Mouse (Mus musculus): ENCODE data around the gene Cdc5l. TPM values are rescaled to one million over a fixed set of nuclear protein-coding genes. Genes with fewer than 3 reads are reported as not detected.
A peak's percentile ranks its signal among the peaks of the same experiment; 100 is the strongest.
"Not testable (repeated sequence)": the region's sequence is repeated elsewhere in the genome, so short reads cannot be mapped to it uniquely, and the experiment has no call there.

The Cdc5l gene
- total RNA-seq (2015; ENCODE audit: low replicate concordance) (24.5 and 31.5 TPM in 2 replicates), total RNA-seq (2017; ENCODE audit: low replicate concordance) (61.2 and 66.1 TPM in 2 replicates)

DNA sequence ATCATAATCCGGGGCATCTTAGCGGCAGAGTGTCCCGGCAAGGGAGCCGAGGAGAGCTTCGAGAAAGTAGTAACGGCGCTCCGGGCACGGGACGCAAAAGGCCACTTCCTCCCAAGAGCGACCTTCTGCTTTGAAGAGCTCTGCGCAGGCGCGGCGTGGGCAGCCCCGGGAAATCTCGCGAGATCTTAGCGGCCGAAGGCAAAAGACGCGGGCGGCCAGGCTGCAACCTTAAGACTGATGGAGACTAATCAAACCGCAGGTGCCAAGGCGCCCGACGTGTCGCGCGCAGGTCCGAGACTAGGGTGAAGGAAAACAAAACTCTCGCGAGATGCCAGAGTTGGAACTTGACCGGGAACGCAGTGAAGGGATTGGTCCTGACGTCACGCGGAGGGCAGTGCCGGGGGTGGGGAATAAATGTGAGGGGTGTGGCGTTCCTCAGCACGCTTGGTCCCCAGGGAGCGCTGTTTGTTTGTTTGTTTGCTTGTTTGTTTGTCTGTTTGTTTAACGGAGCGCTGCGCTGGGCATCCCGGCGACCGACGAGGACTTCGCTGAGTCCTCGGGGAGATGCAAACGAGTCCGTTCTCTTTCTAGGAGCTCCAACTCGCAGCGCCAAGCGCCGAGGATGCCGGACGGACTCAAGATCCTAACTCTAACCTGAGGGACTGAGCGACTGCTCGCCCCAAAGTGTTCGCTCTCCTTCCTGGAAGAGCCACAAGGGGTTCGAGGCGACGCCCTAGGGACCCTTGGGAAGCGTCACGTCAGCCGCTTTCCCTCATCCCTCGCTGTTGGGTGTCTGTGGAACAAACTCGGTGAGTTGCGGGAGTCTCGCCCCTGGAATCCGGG lies at the start of gene Cdc5l:
Gene Cdc5l, minus strand, starts transcription at position 319 of the 843 bp plus-strand sequence.
- peak; percentile 94 for ATAC-seq (replicated peaks; ENCODE audit: low FRiP score, poor library complexity, severe bottlenecking)

DNA sequence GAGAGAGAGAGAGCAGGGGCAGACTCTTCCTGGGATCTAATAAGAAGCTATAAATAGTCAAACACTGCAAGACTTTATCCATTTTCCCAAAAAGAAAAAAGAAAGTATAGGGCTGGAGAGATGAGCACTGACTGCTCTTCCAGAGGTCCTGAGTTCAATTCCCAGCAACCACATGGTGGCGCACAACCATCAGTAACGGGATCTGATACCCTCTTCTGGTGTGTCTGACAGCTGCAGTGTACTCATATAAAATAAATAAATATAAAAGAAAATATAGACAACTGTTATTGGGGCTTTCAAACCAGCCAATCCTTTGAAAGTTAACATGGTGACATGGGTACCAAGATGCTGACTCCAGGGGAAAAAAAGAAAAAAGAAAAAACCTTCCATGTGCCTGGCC lies 46.9 kb upstream of the Cdc5l start:
- ATAC-seq (replicated peaks; ENCODE audit: low FRiP score, poor library complexity, severe bottlenecking): no peak

DNA sequence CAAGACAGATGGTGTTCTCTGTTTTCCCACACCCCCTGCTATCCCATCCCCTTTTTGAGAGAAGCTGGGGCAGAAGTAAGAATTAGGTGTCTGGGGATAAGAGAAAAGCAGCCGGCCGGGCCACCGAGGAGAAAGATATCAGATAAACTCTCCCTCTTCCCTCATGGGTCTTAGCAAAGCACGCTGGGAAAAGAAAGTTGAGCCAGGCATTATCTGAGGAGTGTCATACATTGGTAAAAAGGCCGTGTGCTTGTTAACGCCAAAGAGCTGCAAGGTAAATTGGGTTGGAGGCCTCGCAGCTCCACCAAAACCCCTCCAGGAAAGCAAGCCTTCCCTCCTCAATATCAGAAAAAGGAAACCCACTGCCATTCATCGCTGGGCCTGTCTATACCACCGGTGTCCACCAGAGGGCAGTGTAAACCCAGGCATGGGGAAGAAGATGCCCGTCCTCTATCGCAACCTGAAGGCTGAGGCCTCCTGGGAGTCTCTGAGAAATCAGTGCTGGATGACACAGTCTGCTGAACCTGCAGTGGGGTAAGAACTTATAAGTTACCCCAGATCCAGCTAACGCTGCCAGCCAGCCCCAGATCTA lies 44.8 kb upstream of the Cdc5l start:
- ATAC-seq (replicated peaks; ENCODE audit: low FRiP score, poor library complexity, severe bottlenecking): peak; percentile 83

DNA sequence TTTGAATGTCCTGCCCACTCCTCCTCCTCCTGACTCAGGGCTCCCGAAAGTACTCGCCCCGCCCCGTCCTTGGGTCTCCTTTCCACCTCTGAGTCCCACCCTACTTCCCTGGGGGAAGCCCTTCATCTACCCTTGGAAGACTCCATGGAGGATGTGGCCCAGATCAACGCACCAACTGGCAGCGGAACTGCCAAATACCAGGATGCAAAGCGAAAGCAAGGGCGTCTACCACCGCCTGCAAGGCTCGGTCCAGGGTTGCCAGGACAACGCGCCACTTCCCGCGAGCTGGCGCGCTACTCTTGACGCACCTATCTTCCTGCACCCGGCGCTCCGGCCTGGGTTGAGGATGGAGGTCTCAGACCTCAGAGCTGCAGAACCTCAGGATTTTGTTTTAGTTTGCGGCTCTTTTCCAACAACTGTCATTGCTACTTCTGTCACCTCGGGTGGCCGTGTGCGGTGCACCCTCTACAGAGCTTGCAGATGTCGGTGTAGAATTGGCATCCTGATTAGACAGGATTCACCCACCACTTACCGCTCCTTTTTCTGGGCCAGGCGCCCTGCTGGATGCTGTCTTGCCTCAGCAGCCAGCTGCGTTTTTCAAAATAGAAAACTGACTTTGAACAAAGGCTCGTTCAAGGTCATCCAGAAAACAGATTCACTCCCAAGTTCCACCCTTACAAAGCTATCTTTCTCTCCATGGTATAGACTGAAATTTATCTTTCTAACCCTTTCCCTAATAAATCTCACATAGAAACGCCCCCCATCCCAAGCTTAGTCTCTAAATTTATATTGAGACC lies 41.3 kb upstream of the Cdc5l start, which contains the start of gene Spats1:
Gene Spats1, minus strand, starts transcription at position 747 of the 797 bp plus-strand sequence.
- ATAC-seq (replicated peaks; ENCODE audit: low FRiP score, poor library complexity, severe bottlenecking): no peak

DNA sequence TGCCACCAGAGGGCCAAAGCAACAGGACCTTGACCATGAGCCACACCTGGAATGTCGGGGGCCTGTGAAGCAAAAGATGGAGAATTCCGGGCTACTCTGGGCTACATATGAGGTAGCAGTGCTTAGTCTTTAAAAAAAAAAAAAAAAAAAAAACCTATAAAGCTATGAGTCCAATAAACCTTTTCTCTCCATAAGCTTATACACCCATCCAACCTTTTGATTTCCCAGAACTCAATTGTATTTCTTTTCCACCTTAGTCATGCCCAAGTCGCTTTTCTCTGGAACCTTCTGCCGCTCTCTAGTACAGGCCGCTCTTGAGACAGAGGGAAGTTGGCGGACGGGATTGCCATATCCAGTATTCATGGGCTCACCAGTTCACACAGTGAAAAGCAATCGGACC lies 40.6 kb upstream of the Cdc5l start:
- ATAC-seq (replicated peaks; ENCODE audit: low FRiP score, poor library complexity, severe bottlenecking): no peak

DNA sequence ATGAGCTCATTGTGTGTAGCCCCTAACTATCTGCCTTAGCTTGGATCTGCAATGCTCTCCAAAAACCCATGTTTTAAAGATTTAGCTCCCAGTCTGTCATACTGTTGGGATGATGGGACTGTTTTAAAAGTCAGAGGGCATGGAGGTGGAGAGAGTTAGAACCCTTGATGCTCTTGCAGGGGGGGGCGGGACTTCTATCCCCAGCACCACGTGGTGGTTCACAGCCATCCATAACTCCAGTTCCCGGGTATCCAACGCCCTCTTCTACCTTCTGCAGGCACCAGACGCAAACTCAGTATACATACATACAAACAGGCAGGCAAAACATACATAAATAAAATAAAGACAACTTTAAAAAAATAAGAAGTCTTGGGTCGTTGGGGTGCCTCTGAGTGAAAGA lies 40.1 kb upstream of the Cdc5l start:
- ATAC-seq (replicated peaks; ENCODE audit: low FRiP score, poor library complexity, severe bottlenecking): no peak

DNA sequence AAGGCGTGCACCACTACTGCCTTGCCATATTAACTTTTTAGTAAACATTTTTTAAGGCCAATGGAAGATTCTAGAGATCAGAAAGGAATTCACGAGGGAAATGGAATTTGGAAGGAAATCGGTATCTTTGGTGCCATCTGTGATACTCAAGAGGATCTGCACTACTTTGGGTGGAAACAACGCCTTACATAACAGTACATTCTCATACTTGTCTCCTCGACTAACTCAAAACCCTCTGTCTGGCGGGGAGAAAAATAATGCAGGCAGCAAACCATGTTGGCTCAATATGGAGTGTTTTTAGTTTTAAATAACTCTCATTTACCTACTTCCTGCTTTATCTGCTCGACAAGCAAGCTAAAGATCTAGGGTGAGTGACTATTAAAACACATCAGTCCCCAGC lies 37.2 kb upstream of the Cdc5l start:
- ATAC-seq (replicated peaks; ENCODE audit: low FRiP score, poor library complexity, severe bottlenecking): no peak

DNA sequence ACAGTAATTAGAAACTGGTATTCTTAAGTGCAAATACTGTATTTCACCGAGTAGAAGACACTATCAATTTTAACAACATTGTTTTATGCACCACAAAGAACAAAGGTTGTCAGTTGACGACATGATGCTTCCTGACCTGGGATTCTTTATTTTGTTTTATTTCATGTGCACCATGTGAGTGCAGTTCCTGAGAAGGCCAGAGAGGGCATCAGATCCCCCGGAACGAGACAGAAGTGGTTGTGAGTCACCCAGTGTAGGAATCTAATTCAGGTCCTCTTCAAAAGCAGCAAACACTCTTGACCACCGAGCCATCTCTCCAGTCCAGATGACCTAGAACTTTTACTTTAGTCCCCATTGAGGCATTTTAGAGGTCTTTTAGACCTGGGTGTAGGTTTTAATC lies 34.8 kb upstream of the Cdc5l start:
- no peak for ATAC-seq (replicated peaks; ENCODE audit: low FRiP score, poor library complexity, severe bottlenecking)

DNA sequence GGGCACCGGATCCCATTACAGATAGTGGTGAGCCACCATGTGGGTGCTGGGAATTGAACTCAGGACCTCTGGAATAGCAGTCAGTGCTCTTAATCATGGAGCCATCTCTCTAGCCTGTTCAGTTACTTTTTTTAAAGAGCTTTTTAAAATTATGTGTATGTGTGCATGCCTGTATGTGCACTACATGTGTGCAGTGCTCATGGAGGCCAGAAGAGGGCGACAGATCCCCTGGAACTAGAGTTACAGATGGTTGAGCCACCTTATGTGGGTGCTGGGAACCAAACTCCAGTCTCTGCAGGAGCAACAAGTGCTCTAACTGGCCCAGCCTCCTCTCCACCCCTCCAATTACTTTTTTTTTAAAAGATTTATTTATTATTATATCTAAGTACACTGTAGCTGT lies 33.2 kb upstream of the Cdc5l start:
- no peak for ATAC-seq (replicated peaks; ENCODE audit: low FRiP score, poor library complexity, severe bottlenecking)

DNA sequence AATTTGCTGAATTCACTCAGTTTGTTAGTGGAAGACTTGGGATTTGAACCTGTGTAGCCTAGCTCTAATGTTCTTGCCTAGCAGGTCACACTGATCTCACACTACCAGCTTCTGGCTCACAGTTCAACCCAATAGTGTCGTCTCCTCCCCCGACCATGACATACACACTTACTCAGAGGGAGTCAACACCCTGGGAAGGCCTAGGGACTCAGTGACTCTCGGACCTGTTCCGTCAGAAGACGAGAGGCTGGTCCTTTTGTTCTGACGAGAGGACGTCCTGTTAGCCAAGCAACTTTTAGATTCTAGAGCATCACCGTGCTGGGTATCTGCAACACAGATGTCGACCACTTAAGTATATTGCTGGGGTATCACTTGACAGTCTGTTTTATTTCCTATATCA lies 30.7 kb upstream of the Cdc5l start:
- ATAC-seq (replicated peaks; ENCODE audit: low FRiP score, poor library complexity, severe bottlenecking): no peak

DNA sequence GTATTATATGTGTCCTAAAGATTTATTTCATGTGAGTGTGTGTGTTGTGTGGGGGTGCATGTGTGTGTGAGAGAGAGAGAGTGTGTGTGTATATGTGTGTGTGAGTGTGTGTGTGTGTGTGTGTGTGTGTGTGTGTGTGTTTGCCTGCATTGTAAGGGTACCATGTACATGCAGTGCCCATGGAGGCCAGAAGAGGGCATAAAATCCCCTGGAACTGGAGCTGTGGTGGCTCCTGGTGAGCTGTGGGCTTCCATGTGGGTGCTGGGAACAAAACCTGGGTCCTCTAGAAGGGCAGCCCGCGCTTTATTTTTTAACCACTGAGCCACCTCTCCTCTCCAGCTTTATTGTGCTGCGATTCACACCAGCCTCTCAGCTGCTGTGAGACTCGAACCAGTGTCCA lies 29.0 kb upstream of the Cdc5l start:
- no peak for ATAC-seq (replicated peaks; ENCODE audit: low FRiP score, poor library complexity, severe bottlenecking)

DNA sequence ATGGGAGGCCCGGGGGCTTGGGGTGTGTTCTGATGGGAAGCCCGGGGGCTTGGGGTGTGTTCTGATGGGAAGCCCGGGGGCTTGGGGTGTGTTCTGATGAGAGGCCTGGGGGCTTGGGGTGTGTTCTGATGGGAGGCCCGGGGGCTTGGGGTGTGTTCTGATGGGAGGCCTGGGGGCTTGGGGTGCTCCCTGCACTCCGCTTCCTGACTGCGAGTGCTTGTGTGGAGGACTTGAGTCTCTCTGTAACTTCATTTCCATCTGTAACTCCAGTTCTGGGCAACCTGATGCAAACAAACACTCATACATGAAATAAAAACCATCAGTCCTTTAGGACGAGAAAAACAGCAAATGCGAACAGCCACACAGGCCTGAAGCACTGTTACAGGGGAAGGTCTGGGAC lies 25.5 kb upstream of the Cdc5l start:
- ATAC-seq (replicated peaks; ENCODE audit: low FRiP score, poor library complexity, severe bottlenecking): no peak

DNA sequence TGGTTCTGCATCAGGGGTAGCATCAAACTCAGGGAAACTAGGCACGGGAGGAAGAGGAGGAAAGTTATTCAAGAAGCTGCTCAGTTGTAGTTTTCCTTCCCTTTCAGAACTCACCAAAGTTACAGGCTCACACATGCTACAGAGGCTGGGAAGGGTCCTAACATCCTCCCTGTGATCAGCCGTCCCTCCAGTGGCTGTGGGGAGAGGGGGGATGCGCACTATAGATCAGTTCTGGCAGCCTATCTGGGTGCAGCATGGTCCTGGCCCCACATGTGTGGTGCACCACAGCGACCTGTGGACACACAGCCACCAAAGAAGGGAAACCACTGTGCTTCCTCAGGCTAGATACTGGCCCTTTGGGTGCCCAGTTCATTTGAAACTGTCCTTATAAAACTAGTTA lies 25.0 kb upstream of the Cdc5l start:
- ATAC-seq (replicated peaks; ENCODE audit: low FRiP score, poor library complexity, severe bottlenecking): no peak

DNA sequence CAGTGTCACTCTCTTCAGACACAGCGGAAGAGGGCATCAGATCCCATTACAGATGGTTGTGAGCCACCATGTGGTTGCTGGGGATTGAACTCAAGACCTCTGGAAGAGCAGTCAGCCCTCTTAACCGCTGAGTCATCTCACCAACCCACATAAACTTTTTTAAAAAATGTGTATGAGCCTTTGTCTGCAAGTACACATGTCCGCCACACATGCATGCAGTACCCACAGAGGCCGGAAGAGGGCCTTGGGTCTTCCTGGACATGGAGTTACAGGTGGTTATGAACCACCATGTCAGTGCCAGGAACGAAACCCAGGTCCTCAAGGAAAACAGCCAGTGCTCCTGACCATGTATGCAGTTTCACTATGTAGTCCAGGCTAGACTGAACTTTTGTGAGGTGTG lies 23.9 kb upstream of the Cdc5l start:
- peak; percentile 65 for ATAC-seq (replicated peaks; ENCODE audit: low FRiP score, poor library complexity, severe bottlenecking)

DNA sequence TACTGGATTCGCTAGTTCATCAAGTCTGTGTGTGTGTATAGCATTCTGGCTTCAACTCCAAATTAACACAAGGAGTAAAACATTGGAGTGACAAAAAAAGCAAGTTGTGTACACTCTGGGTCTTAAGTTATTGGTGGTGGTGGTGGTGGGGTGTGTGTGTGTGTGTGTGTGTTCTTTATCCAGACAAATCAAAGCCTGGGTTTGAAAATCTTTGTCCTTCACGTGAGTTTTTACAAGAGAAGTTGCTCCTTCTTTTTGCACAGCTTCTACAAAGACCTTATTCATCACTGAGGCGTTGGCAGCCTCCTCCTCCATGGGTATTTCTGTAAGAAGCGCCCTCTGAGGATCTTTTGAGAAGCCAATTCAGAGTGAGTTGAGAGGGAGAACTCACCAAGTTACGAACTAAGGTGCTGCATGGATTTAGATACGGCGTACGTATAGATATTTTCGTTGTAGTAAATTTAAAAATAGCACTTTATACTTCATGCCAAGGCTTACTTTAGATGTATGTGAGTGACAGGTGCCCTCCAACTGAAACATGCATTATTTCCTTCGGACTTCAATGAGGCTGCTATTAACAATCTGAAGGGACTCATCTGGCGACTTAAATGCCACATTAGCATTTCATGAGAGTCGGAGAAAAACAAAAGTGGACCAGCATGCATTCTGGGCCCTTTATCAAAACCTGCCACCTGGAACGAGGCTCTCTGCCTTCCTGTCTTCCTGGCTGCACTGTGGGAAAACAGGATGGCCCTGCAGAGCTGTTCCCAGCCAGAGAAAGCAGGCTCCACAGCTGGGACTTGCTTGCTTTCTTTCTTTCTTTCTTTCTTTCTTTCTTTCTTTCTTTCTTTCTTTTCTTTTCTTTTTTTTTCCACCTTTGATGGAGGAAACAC lies 23.0 kb upstream of the Cdc5l start:
- ATAC-seq (replicated peaks; ENCODE audit: low FRiP score, poor library complexity, severe bottlenecking): no peak

DNA sequence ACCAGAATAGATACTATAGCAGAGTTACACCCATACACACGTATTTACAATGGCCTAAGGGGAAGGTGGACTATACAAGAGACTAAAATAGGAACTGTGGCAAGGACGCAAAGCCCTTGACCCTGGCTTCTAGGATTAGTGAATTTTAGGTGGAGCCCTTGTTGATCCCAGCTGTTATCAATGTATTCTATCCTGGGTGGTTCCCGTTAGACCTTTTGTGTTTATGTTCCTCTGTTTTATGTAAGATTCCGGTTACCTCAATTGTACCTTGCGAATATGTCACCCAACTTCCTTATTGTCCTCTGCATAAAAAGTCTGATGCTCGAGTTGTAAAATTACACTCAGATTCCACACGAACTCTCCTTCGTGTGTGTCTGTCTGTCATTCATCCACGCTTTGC lies 22.2 kb upstream of the Cdc5l start:
- not testable (repeated sequence) for ATAC-seq (replicated peaks; ENCODE audit: low FRiP score, poor library complexity, severe bottlenecking)

DNA sequence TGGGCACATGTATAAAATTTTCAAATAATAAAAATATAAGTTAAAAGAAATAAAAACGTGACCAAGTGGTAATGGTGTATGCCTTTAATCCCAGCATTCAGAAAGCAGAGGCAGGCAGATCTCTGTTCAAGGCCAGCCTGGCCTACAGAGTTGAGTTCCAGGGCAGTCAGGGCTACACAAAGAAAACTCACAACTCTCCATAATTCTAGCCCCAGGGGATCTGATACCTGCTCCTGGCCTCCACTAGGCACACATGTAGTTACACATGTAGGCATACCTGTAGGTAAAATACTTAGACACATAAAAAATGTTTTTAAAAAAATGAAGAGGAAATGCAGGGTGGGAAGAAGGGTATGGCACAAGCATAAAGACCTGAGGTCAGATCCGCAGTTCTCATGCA lies 21.3 kb upstream of the Cdc5l start:
- ATAC-seq (replicated peaks; ENCODE audit: low FRiP score, poor library complexity, severe bottlenecking): no peak

DNA sequence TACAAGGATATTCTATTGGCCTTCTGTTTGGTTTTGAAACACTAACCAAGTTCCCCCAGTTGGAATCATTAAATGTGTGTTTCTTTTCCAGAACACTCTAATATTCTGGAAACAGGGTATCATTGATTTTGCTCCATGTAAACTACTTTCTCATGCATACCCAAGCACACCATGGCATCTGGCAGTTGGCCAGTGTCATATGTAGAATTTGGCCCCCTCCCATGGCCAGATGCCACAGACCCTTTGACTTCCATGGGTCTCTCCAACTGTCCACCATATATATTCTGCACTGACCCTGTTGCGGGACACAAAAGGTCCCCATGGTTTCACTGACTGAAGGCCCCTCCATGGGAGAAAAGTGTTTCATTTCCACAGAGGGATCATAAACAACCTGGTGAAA lies 18.7 kb upstream of the Cdc5l start:
- ATAC-seq (replicated peaks; ENCODE audit: low FRiP score, poor library complexity, severe bottlenecking): no peak

DNA sequence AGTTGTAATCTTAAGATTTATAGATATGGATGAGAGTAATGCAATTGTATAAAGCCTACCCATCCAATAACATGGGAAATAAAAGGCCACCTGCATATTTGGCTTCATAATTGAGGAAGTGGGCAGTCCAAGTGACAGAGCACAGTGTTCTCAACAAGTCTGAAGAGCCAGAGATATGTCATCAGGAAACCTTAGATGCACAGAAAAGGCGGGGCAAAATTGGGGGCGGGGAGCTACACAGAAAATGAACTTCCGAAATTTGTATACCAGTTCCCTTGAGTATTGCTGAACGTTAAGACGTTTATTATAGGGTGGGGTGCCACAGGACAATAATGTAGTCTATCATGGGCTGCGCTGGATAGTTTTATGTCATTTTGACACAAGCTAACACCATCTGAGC lies 16.6 kb upstream of the Cdc5l start:
- no peak for ATAC-seq (replicated peaks; ENCODE audit: low FRiP score, poor library complexity, severe bottlenecking)

DNA sequence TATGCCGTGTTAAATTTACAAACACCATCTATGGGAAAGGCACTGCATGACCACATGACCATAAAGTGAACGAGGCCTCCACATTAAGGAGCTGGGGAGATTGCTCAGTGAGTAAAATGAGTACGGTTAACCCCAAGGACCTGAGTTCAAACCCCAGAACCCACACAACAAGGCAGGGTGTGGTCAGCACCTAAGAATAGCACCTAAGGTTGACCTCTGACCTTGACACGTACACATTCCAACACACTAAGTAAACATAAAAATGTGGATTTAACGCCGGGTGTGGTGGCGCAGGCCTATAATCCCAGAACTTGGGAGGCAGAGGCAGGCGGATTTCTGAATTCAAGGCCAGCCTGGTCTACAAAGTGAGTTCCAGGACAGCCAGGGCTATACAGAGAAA lies 16.0 kb upstream of the Cdc5l start:
- no peak for ATAC-seq (replicated peaks; ENCODE audit: low FRiP score, poor library complexity, severe bottlenecking)
